Mouse (Mus musculus) left cerebral cortex, adult 2 months (tissue): ENCODE data around the gene Acbd6. TPM values are rescaled to one million over a fixed set of nuclear protein-coding genes. Genes with fewer than 3 reads are reported as not detected.

Experiments
- DNase-seq, 2 experiments: peaks; one replicate each; pipeline ENCODE4 v3.0.0; 2021 to 2022; ENCODE audit warnings: low spot score in 2 of 2, mixed read lengths in 1 of 2; ENCODE audit errors: extremely low spot score in 1 of 2
- H3K27ac ChIP-seq: fragments of 200-600 bp; 2 replicates; pipeline ENCODE4 v1.8.1; 2022
- H3K4me3 ChIP-seq: fragments of 200-600 bp; 2 replicates; pipeline ENCODE4 v1.8.1; 2022
- CTCF ChIP-seq: fragments of 200-600 bp; IDR thresholded peaks from 2 replicates; pipeline ENCODE4 v1.8.1; 2022; ENCODE audit warnings: antibody characterized with exemption, mild to moderate bottlenecking, moderate library complexity
- intact Hi-C: fragments of 180-260 bp; cut with DNase I; formaldehyde crosslinking; loops from one replicate; pipeline ENCODE4 v1.15.1; 2025
- total RNA-seq, 2 experiments: library from RNA; stranded (reverse); gene quantifications; 2 replicates each; pipeline ENCODE4 v1.2.3; 2021

The Acbd6 gene
- total RNA-seq, 2 experiments from 2014 or later: 95.6 to 101 TPM

- intact Hi-C loops: loop anchor here (10.0 kb wide), 1 partner anchor 735 kb away; no protein-coding TSS in a partner anchor
- no peak for DNase-seq
- no peak overlapping the region for H3K4me3 ChIP-seq
- no peak overlapping the region for H3K27ac ChIP-seq
- no peak for TF ChIP-seq CTCF
Measured at GRCm38 (mm10) chr1:155529120-155529963, 28.6 kb upstream of the Acbd6 start.

GRCm38 (mm10) chr1:155530561-155531457 is 27.1 kb upstream of the Acbd6 start:
- intact Hi-C loops: no loop called here
- Histone ChIP-seq H3K27ac (no peak overlapping the region), H3K4me3 (peak overlapping the region; percentile 26; the same call in 1 of the 2 replicates)
- no peak for DNase-seq
- no peak for TF ChIP-seq CTCF

GRCm38 (mm10) chr1:155532396-155532795 is 25.5 kb upstream of the Acbd6 start:
- intact Hi-C loops: no loop called here
- H3K27ac ChIP-seq: no peak overlapping the region
- DNase-seq: no peak
- no peak overlapping the region for H3K4me3 ChIP-seq
- TF ChIP-seq CTCF: no peak

- no peak for TF ChIP-seq CTCF
- intact Hi-C loops: no loop called here
- no peak overlapping the region for H3K27ac ChIP-seq
- no peak for DNase-seq
- H3K4me3 ChIP-seq: no peak overlapping the region
Measured at GRCm38 (mm10) chr1:155532833-155533688, 24.9 kb upstream of the Acbd6 start.

GRCm38 (mm10) chr1:155533689-155533965 is 24.3 kb upstream of the Acbd6 start:
- Histone ChIP-seq H3K27ac (no peak overlapping the region), H3K4me3 (no peak overlapping the region)
- DNase-seq: no peak
- no peak for TF ChIP-seq CTCF
- intact Hi-C loops: no loop called here

GRCm38 (mm10) chr1:155537005-155537642 is 20.8 kb upstream of the Acbd6 start:
- intact Hi-C loops: loop anchor here (1.0 to 5.0 kb wide), 2 partner anchors 244 to 510 kb away; no protein-coding TSS in a partner anchor
- TF ChIP-seq CTCF: peak; percentile 98
- no peak overlapping the region for H3K27ac ChIP-seq
- H3K4me3 ChIP-seq: no peak overlapping the region
- DNase-seq: peak in 1 of 2 experiments; percentile 42

GRCm38 (mm10) chr1:155538006-155538405 is 19.9 kb upstream of the Acbd6 start:
- no peak for TF ChIP-seq CTCF
- Histone ChIP-seq H3K4me3 (no peak overlapping the region), H3K27ac (no peak overlapping the region)
- DNase-seq: no peak
- intact Hi-C loops: loop anchor here (5.0 kb wide), 1 partner anchor 511 kb away; no protein-coding TSS in a partner anchor

- Histone ChIP-seq H3K4me3 (peak overlapping the region; percentile 97), H3K27ac (peak overlapping the region; percentile 89)
- DNase-seq: no peak
- TF ChIP-seq CTCF: no peak
- intact Hi-C loops: no loop called here
Measured at GRCm38 (mm10) chr1:155557642-155558011, 293 bp upstream of the Acbd6 start.

GRCm38 (mm10) chr1:155560021-155560420 is 2.1 kb downstream of the Acbd6 start:
- TF ChIP-seq CTCF: no peak
- H3K27ac ChIP-seq: no peak overlapping the region
- DNase-seq: no peak
- no peak overlapping the region; the same call in 1 of the 2 replicates for H3K4me3 ChIP-seq
- intact Hi-C loops: no loop called here

GRCm38 (mm10) chr1:155560678-155561077 is 2.8 kb downstream of the Acbd6 start:
- H3K4me3 ChIP-seq: no peak overlapping the region
- no peak overlapping the region for H3K27ac ChIP-seq
- no peak for TF ChIP-seq CTCF
- DNase-seq: no peak
- intact Hi-C loops: no loop called here

- no peak for TF ChIP-seq CTCF
- Histone ChIP-seq H3K27ac (no peak overlapping the region), H3K4me3 (no peak overlapping the region)
- intact Hi-C loops: no loop called here
- no peak for DNase-seq
Measured at GRCm38 (mm10) chr1:155562206-155562605, 4.3 kb downstream of the Acbd6 start.
